Mouse (Mus musculus) adrenal gland, postnatal 4 days (tissue): Measurements from ENCODE around the gene Lrba. TPM values are rescaled to one million over a fixed set of nuclear protein-coding genes. Genes with fewer than 3 reads are reported as not detected.

ENCODE experiments used
- DNase-seq, 2 experiments: peaks; one replicate each; pipeline ENCODE4 v3.0.0; 2021 to 2022; ENCODE audit warnings: low spot score in 2 of 2, mixed read lengths in 2 of 2
- total RNA-seq, 2 experiments: library from RNA; stranded (reverse); gene quantifications; 2 replicates each; pipeline ENCODE4 v1.2.3; 2021

Lrba gene
- total RNA-seq, 2 experiments from 2014 or later = 33.1 to 43.6 TPM

GRCm38 (mm10) chr3:86754178-86754577, 529.7 kb downstream of the Lrba start:
- DNase-seq = no peak

GRCm38 (mm10) chr3:86754595-86755557, 530.4 kb downstream of the Lrba start:
- no peak for DNase-seq

GRCm38 (mm10) chr3:86756548-86756947, 532.1 kb downstream of the Lrba start:
- DNase-seq = no peak

GRCm38 (mm10) chr3:86758727-86759126, 534.2 kb downstream of the Lrba start:
- no peak for DNase-seq

GRCm38 (mm10) chr3:86759383-86759782, 534.9 kb downstream of the Lrba start:
- DNase-seq = no peak

GRCm38 (mm10) chr3:86759834-86760233, 535.4 kb downstream of the Lrba start:
- DNase-seq = no peak

- DNase-seq = no peak
Observed at GRCm38 (mm10) chr3:86760474-86760873, 536.0 kb downstream of the Lrba start.

GRCm38 (mm10) chr3:86761095-86762035, 536.9 kb downstream of the Lrba start:
- DNase-seq = peak in 1 of 2 experiments; percentile 28

GRCm38 (mm10) chr3:86762036-86762415, 537.5 kb downstream of the Lrba start:
- no peak for DNase-seq

GRCm38 (mm10) chr3:86762456-86762855, 538.0 kb downstream of the Lrba start:
- no peak for DNase-seq

- DNase-seq = no peak
Observed at GRCm38 (mm10) chr3:86768553-86768952, 544.1 kb downstream of the Lrba start.

- DNase-seq = no peak
Observed at GRCm38 (mm10) chr3:86768969-86769368, 544.5 kb downstream of the Lrba start.

GRCm38 (mm10) chr3:86774566-86775443, 550.3 kb downstream of the Lrba start:
- no peak for DNase-seq

GRCm38 (mm10) chr3:86775444-86775828, 551.0 kb downstream of the Lrba start:
- DNase-seq = no peak

- DNase-seq = no peak
Observed at GRCm38 (mm10) chr3:86779704-86780103, 555.2 kb downstream of the Lrba start.

- no peak for DNase-seq
Observed at GRCm38 (mm10) chr3:86784051-86784450, 559.6 kb downstream of the Lrba start.

GRCm38 (mm10) chr3:86784930-86785329, 560.5 kb downstream of the Lrba start:
- DNase-seq = no peak

GRCm38 (mm10) chr3:86786280-86786679, 561.8 kb downstream of the Lrba start:
- no peak for DNase-seq

- DNase-seq = no peak
Observed at GRCm38 (mm10) chr3:86786845-86787351, 562.4 kb downstream of the Lrba start.

GRCm38 (mm10) chr3:86787423-86788123, 563.1 kb downstream of the Lrba start:
- no peak for DNase-seq
